Mouse (Mus musculus) liver, postnatal 0 days (tissue): Measurements from ENCODE around the gene Phactr3. TPM values are rescaled to one million over a fixed set of nuclear protein-coding genes. Genes with fewer than 3 reads are reported as not detected.

Source experiments
- ATAC-seq: fragments of 200-750 bp; cut with Nextera tagmentation; 2 replicates; pipeline ENCODE4 v1.8.0; 2017; ENCODE audit warnings: mild to moderate bottlenecking, moderate library complexity
- DNase-seq: peaks from one replicate; pipeline ENCODE4 v3.0.0-alpha.2; 2016
- H3K27ac ChIP-seq: fragments of 300-500 bp; sonication (generic); 2 replicates; pipeline ENCODE4 v1.5.1; 2014; ENCODE audit warnings: antibody characterized with exemption, moderate library complexity, mild to moderate bottlenecking, low read depth
- H3K27me3 ChIP-seq: fragments of 300-500 bp; sonication (generic); 2 replicates; pipeline ENCODE4 v1.6.1; 2014; ENCODE audit warnings: low read length, control low read depth, mixed read lengths; ENCODE audit not compliant: insufficient read depth
- H3K36me3 ChIP-seq: fragments of 300-500 bp; sonication (generic); replicated peaks from 2 replicates; pipeline ENCODE4 v1.6.1; 2014; ENCODE audit warnings: mild to moderate bottlenecking, control low read depth, low read length, moderate library complexity, mixed read lengths; ENCODE audit not compliant: insufficient read depth
- H3K4me1 ChIP-seq: fragments of 300-500 bp; sonication (generic); 2 replicates; pipeline ENCODE4 v1.6.1; 2014; ENCODE audit warnings: antibody characterized with exemption, mild to moderate bottlenecking, control low read depth; ENCODE audit not compliant: insufficient read depth
- H3K4me2 ChIP-seq: fragments of 300-500 bp; sonication (generic); 2 replicates; pipeline ENCODE4 v1.6.1; 2014; ENCODE audit warnings: low read depth, mild to moderate bottlenecking, low read length, moderate library complexity, mixed read lengths
- H3K4me3 ChIP-seq: fragments of 300-500 bp; sonication (generic); 2 replicates; pipeline ENCODE4 v1.5.1; 2014; ENCODE audit warnings: low read depth, low read length
- H3K9ac ChIP-seq: fragments of 300-500 bp; sonication (generic); replicated peaks from 2 replicates; pipeline ENCODE4 v1.6.1; 2014; ENCODE audit warnings: mild to moderate bottlenecking, moderate library complexity
- H3K9me3 ChIP-seq: fragments of 300-500 bp; sonication (generic); 2 replicates; pipeline ENCODE4 v1.6.1; 2016; ENCODE audit warnings: mild to moderate bottlenecking, control low read depth, low read length, mixed read lengths
- CTCF ChIP-seq: sonication (generic); IDR thresholded peaks from 2 replicates; pipeline ENCODE4 v1.5.1; 2016; ENCODE audit warnings: antibody characterized with exemption, low read depth
- EP300 ChIP-seq: IDR thresholded peaks from 2 replicates; pipeline ENCODE4 v1.6.1; 2016; ENCODE audit warnings: antibody characterized with exemption, low read depth, mild to moderate bottlenecking
- WGBS: fragments of 180-500 bp; shearing (Covaris S2); extraction: QIAGEN DNeasy Blood & Tissue Kit; methylation state at CpG from one replicate; pipeline ENCODE4 v1.1.7; 2014; ENCODE audit not compliant: insufficient replicate concordance; 5-methylcytosine and 5-hydroxymethylcytosine counted together
- polyA plus RNA-seq: library from polyadenylated mRNA; unstranded; fragments of >200 nt; fragmentation: Nextera tagmentation; extraction: Ambion mirVana; gene quantifications from 2 replicates; pipeline ENCODE4 v1.2.1, GENCODE M21; 2015

Phactr3 gene
- polyA plus RNA-seq, 1 experiment from 2014 or later, result not detected

DNA sequence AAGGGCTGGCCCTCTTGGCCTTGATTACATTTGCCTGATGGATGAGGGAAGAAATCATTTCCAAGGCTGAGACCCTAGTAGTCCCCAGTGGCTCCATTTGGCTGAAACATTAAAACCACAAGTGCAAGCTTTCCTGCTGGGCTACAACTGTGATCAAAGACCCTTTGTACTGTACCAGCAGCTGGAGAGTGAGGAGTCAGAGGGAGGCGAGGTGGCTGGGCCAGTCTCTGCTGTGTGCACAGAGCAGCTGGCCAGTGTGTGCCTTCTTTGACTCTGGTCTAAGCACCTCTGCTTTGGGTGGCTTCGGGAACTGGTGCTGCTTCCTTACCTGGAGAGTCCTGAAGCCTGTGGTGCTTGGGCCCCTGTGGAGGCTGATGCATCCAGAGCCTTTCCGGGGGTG lies 122.6 kb downstream of the Phactr3 start:
- DNase-seq, result no peak
- Histone ChIP-seq H3K9me3 (no peaks in the 10 kb centered on the region), H3K27ac (no peak overlapping the region), H3K4me1 (no peaks in the 10 kb centered on the region), H3K36me3 (no peaks in the 10 kb centered on the region), H3K4me2 (no peak overlapping the region), H3K27me3 (no peaks in the 10 kb centered on the region), H3K4me3 (no peak overlapping the region), H3K9ac (no peak overlapping the region)
- no peak for ATAC-seq
- no peak for TF ChIP-seq CTCF
- no peak for TF ChIP-seq EP300
- WGBS, result 68% methylated on average over 3 of the region's 3 CpGs

DNA sequence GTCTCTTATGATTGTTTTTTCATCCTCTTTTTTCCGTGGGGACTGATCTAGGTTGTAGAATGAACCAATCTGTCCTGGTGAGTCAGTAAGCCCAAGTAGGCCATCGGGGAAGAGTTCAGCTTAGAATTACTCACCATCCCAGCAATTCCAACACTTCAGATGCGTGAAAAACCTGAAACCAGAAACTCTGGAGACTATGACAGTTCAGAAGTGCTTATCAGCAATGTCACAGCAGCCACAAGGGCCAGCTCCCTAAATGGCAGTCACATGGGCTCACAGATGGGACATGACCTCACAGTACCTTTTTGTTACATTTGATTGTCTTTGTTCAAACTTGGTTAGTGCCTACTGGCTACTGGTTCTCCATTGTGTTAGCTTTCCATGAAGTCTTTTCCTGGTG lies 124.2 kb downstream of the Phactr3 start:
- no peak overlapping the region for H3K9ac ChIP-seq
- no peak overlapping the region for H3K27ac ChIP-seq
- WGBS, result 44% methylated on average over 3 of the region's 3 CpGs
- TF ChIP-seq EP300, result no peak
- no peak for TF ChIP-seq CTCF
- DNase-seq (no peak), ATAC-seq (no peak)
- H3K4me3 ChIP-seq, result no peak overlapping the region
- H3K4me2 ChIP-seq, result no peak overlapping the region
- no peaks in the 10 kb centered on the region for H3K4me1 ChIP-seq
- no peaks in the 10 kb centered on the region for H3K27me3 ChIP-seq
- H3K9me3 ChIP-seq, result no peaks in the 10 kb centered on the region
- no peaks in the 10 kb centered on the region for H3K36me3 ChIP-seq

DNA sequence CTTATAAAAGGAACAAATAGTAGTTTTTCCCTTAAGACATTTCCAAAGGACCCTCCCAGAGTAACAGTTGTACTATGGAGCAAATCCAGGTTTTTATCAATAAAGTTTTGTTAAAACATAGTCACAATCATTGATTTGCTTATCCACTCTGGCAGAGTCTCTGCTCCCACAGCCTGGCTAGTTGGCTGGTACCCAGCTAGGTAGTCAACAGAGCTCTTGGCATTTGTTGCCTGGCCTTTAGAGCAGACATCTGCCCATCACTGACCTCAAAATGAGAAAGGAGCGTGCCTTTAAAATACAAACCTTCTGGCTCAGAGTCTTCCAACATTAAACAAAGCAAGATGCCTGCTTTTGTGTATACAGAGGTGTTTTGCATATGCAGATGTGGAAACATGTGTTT lies 126.1 kb downstream of the Phactr3 start:
- no peak for DNase-seq
- H3K27ac ChIP-seq, result no peak overlapping the region
- 77% methylated on average over 1 of the region's 1 CpGs for WGBS

DNA sequence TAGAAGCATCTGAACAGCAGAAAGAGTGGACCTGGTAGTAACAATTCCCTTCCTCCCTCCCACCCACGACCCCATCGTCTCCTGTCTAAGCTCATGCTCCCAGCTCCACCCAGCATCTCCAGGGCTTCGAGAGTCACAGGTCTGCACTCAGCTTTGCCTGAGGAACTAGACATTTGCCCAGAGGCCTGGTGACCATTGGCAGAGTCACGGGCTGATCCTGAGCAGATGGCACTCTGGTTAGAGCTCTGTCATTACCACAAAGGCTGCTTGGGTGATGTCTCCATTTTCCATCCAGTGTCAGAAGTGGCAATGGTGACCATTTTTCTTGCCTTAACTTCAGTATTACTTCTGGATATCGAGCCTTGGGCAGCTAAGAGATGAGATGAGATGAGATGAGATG lies 127.1 kb downstream of the Phactr3 start:
- H3K27me3 ChIP-seq, result no peaks in the 10 kb centered on the region
- H3K36me3 ChIP-seq, result no peaks in the 10 kb centered on the region
- ATAC-seq, result no peak
- no peak overlapping the region for H3K4me3 ChIP-seq
- no peak overlapping the region for H3K9ac ChIP-seq
- H3K4me1 ChIP-seq, result no peaks in the 10 kb centered on the region
- H3K4me2 ChIP-seq, result no peak overlapping the region
- no peaks in the 10 kb centered on the region for H3K9me3 ChIP-seq
- TF ChIP-seq CTCF, result no peak
- DNase-seq, result no peak
- H3K27ac ChIP-seq, result no peak overlapping the region
- 67% methylated on average over 5 of the region's 5 CpGs for WGBS

More for the DNA sequence above, 126.1 kb downstream of the Phactr3 start:
- TF ChIP-seq CTCF (no peak), EP300 (no peak)
- no peaks in the 10 kb centered on the region for H3K36me3 ChIP-seq
- H3K4me2 ChIP-seq, result no peak overlapping the region
- H3K27me3 ChIP-seq, result no peaks in the 10 kb centered on the region
- no peak for ATAC-seq
- H3K9me3 ChIP-seq, result no peaks in the 10 kb centered on the region
- no peak overlapping the region for H3K4me3 ChIP-seq
- H3K9ac ChIP-seq, result no peak overlapping the region
- no peaks in the 10 kb centered on the region for H3K4me1 ChIP-seq

DNA sequence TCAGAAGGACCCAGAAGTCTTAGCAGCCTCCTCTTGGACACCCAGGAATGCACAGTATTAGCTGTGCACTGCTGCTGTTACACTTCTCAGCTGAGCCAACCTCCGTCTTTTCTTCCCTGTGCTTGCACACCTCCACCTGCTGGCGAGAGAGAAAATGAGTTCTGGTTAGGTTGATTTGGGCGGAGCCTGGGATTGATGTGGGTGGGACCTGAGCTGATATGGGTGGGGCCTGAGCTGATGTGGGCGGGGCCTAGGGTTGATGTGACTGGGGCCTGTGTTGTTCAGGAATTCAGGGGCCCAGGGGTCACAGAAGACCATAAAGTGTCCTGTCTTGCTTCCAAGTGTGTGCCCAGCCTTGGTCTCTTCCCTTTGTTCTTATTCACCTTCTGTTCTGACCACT lies 128.0 kb downstream of the Phactr3 start:
- no peak overlapping the region for H3K27ac ChIP-seq
- H3K36me3 ChIP-seq, result no peaks in the 10 kb centered on the region
- whole genome bisulfite sequencing, result 53% methylated on average over 4 of the region's 4 CpGs
- TF ChIP-seq EP300, result no peak
- 0 out of 2 replicates have a peak, but pooled peaks have one; percentile 26 for TF ChIP-seq CTCF
- H3K9me3 ChIP-seq, result no peaks in the 10 kb centered on the region
- H3K27me3 ChIP-seq, result no peaks in the 10 kb centered on the region
- no peak overlapping the region for H3K4me3 ChIP-seq
- no peak overlapping the region for H3K9ac ChIP-seq
- H3K4me2 ChIP-seq, result no peak overlapping the region
- DNase-seq, result peak; percentile 35
- ATAC-seq, result peak; percentile 50
- no peaks in the 10 kb centered on the region for H3K4me1 ChIP-seq

DNA sequence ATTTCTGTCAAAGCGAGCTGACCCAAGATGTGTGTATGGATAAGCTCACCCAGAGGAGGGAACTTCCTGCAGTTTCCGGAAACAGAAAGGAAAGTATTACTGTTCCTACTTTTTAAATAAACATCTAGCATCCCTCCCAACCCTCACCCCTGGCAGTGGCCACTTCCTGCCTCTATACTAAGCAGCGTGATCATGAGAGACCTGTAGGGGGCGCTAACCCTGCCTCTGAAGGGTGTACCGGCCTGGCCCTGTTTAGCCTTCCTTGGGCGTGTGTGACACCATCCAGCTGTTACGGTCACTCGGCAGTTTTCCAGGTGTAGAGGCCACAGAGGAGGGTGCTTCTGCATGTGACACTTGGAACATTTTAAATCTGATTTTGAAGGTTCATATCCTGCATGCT lies 128.5 kb downstream of the Phactr3 start:
- no peaks in the 10 kb centered on the region for H3K36me3 ChIP-seq
- no peaks in the 10 kb centered on the region for H3K27me3 ChIP-seq
- no peaks in the 10 kb centered on the region for H3K4me1 ChIP-seq
- 48% methylated on average over 8 of the region's 8 CpGs for WGBS
- no peaks in the 10 kb centered on the region for H3K9me3 ChIP-seq
- no peak overlapping the region for H3K4me2 ChIP-seq
- no peak overlapping the region for H3K9ac ChIP-seq
- no peak overlapping the region for H3K27ac ChIP-seq
- DNase-seq (no peak), ATAC-seq (no peak)
- no peak overlapping the region for H3K4me3 ChIP-seq
- TF ChIP-seq EP300 (no peak), CTCF (no peak)
